Mouse (Mus musculus): ENCODE results near the gene Deup1. TPM values are rescaled to one million over a fixed set of nuclear protein-coding genes. Genes with fewer than 3 reads are reported as not detected.

The Deup1 gene
- polyA plus RNA-seq, 1 experiment from 2014 or later: 0.51 TPM

Other genes with a start within 250 kb of the Deup1 start
- 3.3 TPM in 2 replicates for gene Smco4, start 134.5 kb downstream of the Deup1 start, polyA plus RNA-seq (2015; fragmentation: Nextera tagmentation; extraction: Ambion mirVana)
- gene Slc36a4, start 81.8 kb upstream of the Deup1 start, polyA plus RNA-seq (2015; fragmentation: Nextera tagmentation; extraction: Ambion mirVana): 18.8 and 19.1 TPM in 2 replicates
- not detected in 2 replicates for gene Mtnr1b, start 246.6 kb upstream of the Deup1 start, polyA plus RNA-seq (2015; fragmentation: Nextera tagmentation; extraction: Ambion mirVana)

Measured in embryonic facial prominence, embryonic 13.5 days (tissue).